15 mouse cellular contexts compared by ENCODE assay signal in genomic region chr14:18285476-18285875, GRCm38 (mm10).
"Had no signal": no experiment of that assay in that cellular context is flagged by ENCODE, and none has a peak within 500 bp of the region (broad histone marks: within the 10 kb centered on the region; RNA-seq: fewer than 3 reads in every experiment).

No protein-coding gene starts in this region.

- H3K4me2 ChIP-seq: neural tube, embryonic 15.5 days; stomach, embryonic 15.5 days had no signal

- DNase-seq: retina, postnatal 1 day; right cerebral cortex, adult 18-20 months; right cerebral cortex, postnatal 14 days; right cerebral cortex, postnatal 25 days; right cerebral cortex, postnatal 4 days; spleen, adult 18-20 months; thymus, adult 18-20 months; thymus, adult 2 months; thymus, postnatal 14 days; thymus, postnatal 25 days; thymus, postnatal 36 days; thymus, postnatal 4 days had no signal

- H3K4me1 ChIP-seq: neural tube, embryonic 15.5 days; stomach, embryonic 15.5 days had no signal

- H3K9me3 ChIP-seq: neural tube, embryonic 15.5 days; stomach, embryonic 15.5 days had no signal

- H3K27ac ChIP-seq: neural tube, embryonic 15.5 days; stomach, embryonic 15.5 days; stomach, postnatal 0 days had no signal

- H3K36me3 ChIP-seq: stomach, embryonic 15.5 days had no signal

- H3K4me3 ChIP-seq: neural tube, embryonic 15.5 days; stomach, embryonic 15.5 days had no signal

- H3K9ac ChIP-seq: neural tube, embryonic 15.5 days; stomach, embryonic 15.5 days had no signal

- H3K27me3 ChIP-seq: neural tube, embryonic 15.5 days; stomach, embryonic 15.5 days had no signal
